Mouse (Mus musculus) naive thymus-derived CD4-positive, alpha-beta T cell, adult 5 months (primary cell): ENCODE measurements around the gene Map7. TPM values are rescaled to one million over a fixed set of nuclear protein-coding genes. Genes with fewer than 3 reads are reported as not detected.

ENCODE experiments used
- polyA plus RNA-seq: library from polyadenylated mRNA; unstranded; fragments of 100-300 nt; shearing (Covaris generic); gene quantifications from one replicate; pipeline ENCODE4 v1.2.1, GENCODE M21; 2017

The Map7 gene
- polyA plus RNA-seq, result 16.2 TPM

DNA sequence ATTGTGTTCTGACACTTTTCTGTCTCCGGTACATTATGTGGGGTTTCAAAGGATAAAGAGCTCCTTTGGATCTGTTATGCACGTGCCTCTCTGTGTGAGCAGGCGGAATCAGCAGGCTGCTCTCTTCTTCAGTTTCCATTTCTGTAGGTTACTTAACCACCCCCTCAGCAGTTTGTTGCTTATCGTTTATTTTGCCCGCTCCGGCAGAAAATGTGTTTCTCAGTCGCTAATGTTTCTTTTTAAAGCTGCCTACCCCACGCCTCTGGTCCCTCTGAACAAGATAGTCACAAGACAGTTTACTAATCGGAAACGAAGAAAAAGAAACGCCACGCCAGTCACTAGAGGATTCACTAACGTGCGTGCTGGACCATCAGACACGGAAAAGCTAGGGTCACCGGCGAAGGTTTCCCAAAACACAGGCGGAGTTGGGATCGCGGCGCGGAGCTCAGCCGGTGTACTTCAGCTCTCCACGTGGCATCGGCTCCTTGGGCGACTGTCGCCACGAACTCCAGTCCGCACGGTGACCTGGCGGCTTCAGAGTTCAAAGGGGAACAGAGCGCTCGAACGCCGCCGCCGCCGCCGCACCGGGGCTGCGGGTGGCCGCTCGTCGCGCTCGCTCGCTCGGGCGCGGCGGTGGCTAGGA lies at the start of gene Map7:
Gene Map7 (plus strand): TSS at position 342 of the 643 bp plus-strand sequence.

DNA sequence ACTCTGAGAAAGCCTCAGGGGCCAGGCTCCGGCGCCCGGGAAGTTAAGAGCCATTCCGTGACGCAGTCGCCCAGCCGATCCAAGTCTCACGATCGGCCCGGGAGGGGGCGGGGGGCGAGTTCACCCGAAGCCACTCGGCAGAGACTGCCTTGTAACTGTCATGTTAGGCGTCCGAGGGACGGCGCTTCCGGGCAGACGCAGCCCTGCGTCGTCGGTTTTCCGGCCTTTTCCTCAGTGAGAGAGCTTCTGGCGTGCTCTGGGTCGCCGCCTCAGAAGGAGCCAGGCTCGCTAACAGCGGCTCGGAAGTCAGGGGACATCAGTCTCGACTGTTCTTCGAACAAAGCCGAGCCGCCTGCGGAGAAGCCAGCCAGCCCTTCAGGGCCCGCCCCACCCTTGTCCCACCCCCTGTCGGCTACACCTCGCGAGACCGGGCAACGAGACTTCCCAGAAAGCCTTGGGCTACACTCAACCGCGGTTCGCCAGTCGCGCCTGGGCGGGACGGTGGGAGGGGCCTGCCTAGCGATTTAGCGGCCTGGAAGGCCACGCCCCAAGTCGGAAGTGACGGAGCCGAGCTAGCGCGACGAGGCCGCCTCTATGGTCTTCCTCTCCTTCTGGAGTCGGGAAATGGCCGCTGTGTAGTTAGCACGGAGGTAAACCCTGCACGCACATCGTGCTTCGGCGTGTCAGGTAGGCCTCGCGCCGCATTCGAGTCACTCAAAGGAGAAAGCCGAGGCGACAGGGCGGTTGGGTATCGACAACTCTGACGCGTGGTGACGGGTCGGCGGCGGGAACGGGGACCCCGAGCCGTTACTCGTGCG lies 163.9 kb downstream of the Map7 start, which contains the start of gene Bclaf1:
Gene Bclaf1 (plus strand): TSS at position 552 of the 818 bp plus-strand sequence.

Other genes with a start within 250 kb of the Map7 start
- gene Pex7, start 240.8 kb upstream of the Map7 start, polyA plus RNA-seq, result 19.2 TPM
- 29.5 TPM for gene Map3k5, start 214.0 kb upstream of the Map7 start, polyA plus RNA-seq
- gene Bclaf1, start 164.0 kb downstream of the Map7 start, polyA plus RNA-seq, result 236 TPM
- gene Mtfr2, start 199.3 kb downstream of the Map7 start, polyA plus RNA-seq, result not detected